11 mouse cellular contexts compared by ENCODE assay signal in genomic region chr2:61967724-61968123, GRCm38 (mm10).
DNase-seq lines count a peak whose midpoint lies in the region; ATAC-seq and TF ChIP-seq lines count a peak whose summit lies in the region.
"Had no signal": no experiment of that assay in that cellular context is flagged by ENCODE, and none has a peak within 500 bp of the region (broad histone marks: within the 10 kb centered on the region; RNA-seq: fewer than 3 reads in every experiment).

No protein-coding gene starts in this region.

- H3K9ac ChIP-seq in kidney, postnatal 0 days (ENCODE audit: low read depth, low read length): no peak overlapping the region
- no peak overlapping the region for H3K9ac ChIP-seq in kidney, embryonic 14.5 days (ENCODE audit: low read depth, low read length)

- no peak overlapping the region for H3K4me2 ChIP-seq in kidney, postnatal 0 days (ENCODE audit: low read length)
- H3K4me2 ChIP-seq in kidney, embryonic 14.5 days (replicated peaks; ENCODE audit: low read depth, low read length): no peak overlapping the region

- 5% methylated on average over 2 of the region's 2 CpGs for WGBS in kidney, postnatal 0 days
- 18% methylated on average over 2 of the region's 2 CpGs for WGBS in kidney, embryonic 14.5 days

- no peaks in the 10 kb centered on the region for H3K4me1 ChIP-seq in kidney, postnatal 0 days (replicated peaks; ENCODE audit: insufficient read depth, low read length)
- H3K4me1 ChIP-seq in kidney, embryonic 14.5 days (ENCODE audit: control insufficient read depth, insufficient read depth, low read length): no peaks in the 10 kb centered on the region

- no peak for ATAC-seq in kidney, postnatal 0 days (replicated peaks; ENCODE audit: low FRiP score, low read depth)
- ATAC-seq in kidney, embryonic 14.5 days (ENCODE audit: low FRiP score, low TSS enrichment): no peak

- no peak overlapping the region for H3K27ac ChIP-seq in kidney, postnatal 0 days
- no peak overlapping the region for H3K27ac ChIP-seq in kidney, embryonic 14.5 days (ENCODE audit: low read depth, low read length)

- peak; percentile 45 for DNase-seq in kidney, postnatal 0 days (ENCODE audit: low spot score)
- peak; percentile 28 for DNase-seq in MN1 (ENCODE audit: low spot score)
- DNase-seq in c-Kit-positive CD71-negative TER-119-negative erythroid progenitor cells, embryonic 14.5 days (ENCODE audit: low read depth): peak; percentile 4
- peak; percentile 13 for DNase-seq in mesoderm, embryonic 11.5 days (ENCODE audit: low read depth, low spot score)
- DNase-seq in heart, adult 8-10 months (ENCODE audit: low spot score): no peak
- DNase-seq in spleen, postnatal 36 days (ENCODE audit: low spot score in 2 of 2): no peak
- DNase-seq in T-cell, adult 2 months (ENCODE audit: low spot score): no peak
- DNase-seq: adrenal gland, adult 2 months; lung, postnatal 4 days; spleen, adult 18-20 months had no signal

- H3K9me3 ChIP-seq in kidney, postnatal 0 days (replicated peaks; ENCODE audit: low read length): no peaks in the 10 kb centered on the region
- no peaks in the 10 kb centered on the region for H3K9me3 ChIP-seq in kidney, embryonic 14.5 days (ENCODE audit: control insufficient read depth, low read length)

- H3K36me3 ChIP-seq in kidney, postnatal 0 days (ENCODE audit: insufficient read depth, low read length): no peaks in the 10 kb centered on the region
- H3K36me3 ChIP-seq in kidney, embryonic 14.5 days (ENCODE audit: control insufficient read depth, insufficient read depth, low read length): no peaks in the 10 kb centered on the region

- no peaks in the 10 kb centered on the region for H3K27me3 ChIP-seq in kidney, postnatal 0 days (ENCODE audit: insufficient read depth, low read length)
- no peaks in the 10 kb centered on the region for H3K27me3 ChIP-seq in kidney, embryonic 14.5 days (ENCODE audit: control insufficient read depth, insufficient read depth, low read length)

- peak; percentile 64 for TF ChIP-seq CTCF in kidney, postnatal 0 days (IDR thresholded peaks at IDR 0.05; ENCODE audit: low read depth)

- H3K4me3 ChIP-seq in kidney, postnatal 0 days (replicated peaks; ENCODE audit: low read depth, low read length): no peak overlapping the region
- H3K4me3 ChIP-seq in kidney, embryonic 14.5 days (ENCODE audit: low read length): no peak overlapping the region

Comparison
In these comparisons a context has a peak if more than half of its experiments do, and no peak if none do; other contexts are left out.
1. DNase-seq: peak in kidney, postnatal 0 days (single experiment), MN1 (single experiment), c-Kit-positive CD71-negative TER-119-negative erythroid progenitor cells, embryonic 14.5 days (single experiment) and mesoderm, embryonic 11.5 days (single experiment); none in heart, adult 8-10 months (single experiment), spleen, postnatal 36 days (0 of 2) and T-cell, adult 2 months (single experiment).